Comparison of ENCODE assay signal across 8 mouse cellular contexts in the genomic region with DNA sequence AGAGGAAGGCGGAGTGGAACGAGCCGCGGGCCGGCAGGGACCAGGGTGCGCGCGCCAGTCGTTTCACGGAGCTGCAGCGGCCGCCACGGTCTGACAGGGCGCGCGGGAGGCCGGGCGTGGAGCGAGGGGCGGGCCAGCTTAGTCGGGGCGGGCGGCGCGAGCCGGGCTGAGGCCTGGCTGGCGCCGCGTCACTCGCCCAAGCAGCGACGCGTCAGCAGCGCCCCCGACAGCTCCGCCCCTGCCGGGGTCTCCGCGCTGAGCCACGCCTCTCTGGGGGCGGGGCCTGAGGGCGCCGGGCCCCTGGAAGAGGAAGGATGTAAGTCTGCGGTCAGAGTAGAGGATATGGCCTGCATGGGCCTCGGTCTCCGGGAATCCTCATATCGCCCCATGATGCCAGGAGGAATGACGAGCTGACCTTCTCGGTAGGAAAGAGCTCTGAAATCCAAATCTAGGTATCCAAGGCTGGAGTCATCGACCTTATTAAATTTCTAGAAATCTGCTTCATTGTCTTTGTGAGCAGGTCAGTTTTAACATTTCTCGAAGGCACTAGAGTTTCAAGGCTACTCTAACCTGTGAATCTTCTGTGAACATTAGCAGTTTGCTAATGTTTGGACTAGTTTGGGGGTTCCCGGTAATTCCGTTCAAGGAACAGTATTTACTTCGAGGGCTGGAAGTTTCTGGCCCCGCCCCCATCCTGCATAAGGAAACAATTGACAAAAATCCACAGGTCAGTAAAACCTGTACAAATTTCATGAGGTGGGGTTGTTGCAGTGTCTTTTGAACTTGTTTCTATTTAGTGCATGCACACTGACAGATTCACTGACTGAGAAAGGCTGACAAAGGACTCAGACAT. TPM values are rescaled to one million over a fixed set of nuclear protein-coding genes. Genes with fewer than 3 reads are reported as not detected.
DNase-seq lines count a peak whose midpoint lies in the region; ATAC-seq lines count a peak whose summit lies in the region.

A gene (minus strand): TSS at position 228 of the 853 bp plus-strand sequence.

- H3K9me3 ChIP-seq in hindbrain, embryonic 16.5 days (ENCODE audit: control insufficient read depth, low read length) = peaks cover 3% of the 10 kb centered on the region; the same call in 1 of the 2 replicates

- H3K9ac ChIP-seq in hindbrain, embryonic 16.5 days (ENCODE audit: low read depth, low read length) = peak within 1 kb of the TSS; percentile 94

- H3K79me2 ChIP-seq in macrophage (ENCODE audit: inconsistent target) = no peaks in the 10 kb centered on the region

- H3K4me3 ChIP-seq in hindbrain, embryonic 16.5 days (ENCODE audit: low read length) = peak within 1 kb of the TSS; percentile 92
- H3K4me3 ChIP-seq in macrophage (ENCODE audit: inconsistent target) = peak within 1 kb of the TSS; percentile 43

- peak; percentile 100 for ATAC-seq in hindbrain, embryonic 16.5 days

- peak within 1 kb of the TSS; percentile 83 for H3K27ac ChIP-seq in hindbrain, embryonic 16.5 days (ENCODE audit: low read depth, low read length)
- H3K27ac ChIP-seq in macrophage = peak within 1 kb of the TSS; percentile 58

- H3K4me2 ChIP-seq in hindbrain, embryonic 16.5 days (ENCODE audit: low read length) = peak within 1 kb of the TSS; percentile 84

- peak; percentile 90 for DNase-seq in T-cell, adult 2 months (ENCODE audit: low spot score)
- DNase-seq in cerebellum, postnatal 36 days = peak; percentile 83 to 92
- peak; percentile 92 for DNase-seq in gastrocnemius, adult 18-20 months (ENCODE audit: low spot score)
- DNase-seq in left cerebral cortex, adult 18-20 months (ENCODE audit: low spot score in 2 of 2) = peak; percentile 88 to 93
- DNase-seq in right cerebral cortex, adult 18-20 months = peak; percentile 95
- peak; percentile 55 for DNase-seq in urinary bladder, postnatal 10 days (ENCODE audit: low spot score)

- H3K36me3 ChIP-seq in hindbrain, embryonic 16.5 days (ENCODE audit: control insufficient read depth, insufficient read depth, low read length) = no peaks in the 10 kb centered on the region
- H3K36me3 ChIP-seq in macrophage (ENCODE audit: inconsistent target) = no peaks in the 10 kb centered on the region

- 5% methylated on average over 30 of the region's 55 CpGs for WGBS in hindbrain, embryonic 16.5 days
- 2% methylated on average over 55 of the region's 55 CpGs for WGBS in macrophage (ENCODE audit: missing documents)

- no peaks in the 10 kb centered on the region for H3K27me3 ChIP-seq in hindbrain, embryonic 16.5 days (replicated peaks; ENCODE audit: control insufficient read depth, insufficient read depth, low read length)

- H3K4me1 ChIP-seq in hindbrain, embryonic 16.5 days (ENCODE audit: control insufficient read depth, insufficient read depth, low read depth, low read length) = peaks cover 6% of the 10 kb centered on the region

RNA-seq across cellular contexts. Expression of the gene that starts here (rescaled TPM):
- total RNA-seq in gastrocnemius, adult 18-20 months (2021) = 1 to 10 TPM; 1.5 to 2.1 TPM
- polyA plus RNA-seq in hindbrain, embryonic 16.5 days (2015; fragmentation: Nextera tagmentation; extraction: Ambion mirVana) = 37.4 and 38.2 TPM in 2 replicates
- 10 to 100 TPM; 11.1 to 11.3 TPM for total RNA-seq in left cerebral cortex, adult 18-20 months (2021)
- total RNA-seq in macrophage (2018; cell fraction: chromatin; rRNA removed) = 10 to 100 TPM in 4 of 26 experiments, 1 to 10 TPM in 22; 4.5 to 12.7 (median 7.5) TPM
- 1 to 10 TPM; 1.8 to 4.9 (median 3.4) TPM for total RNA-seq in macrophage (2018; cell fraction: cytosol; rRNA removed)
- total RNA-seq in macrophage (2018; cell fraction: nucleus; rRNA removed) = 10 to 100 TPM in 1 of 26 experiments, 1 to 10 TPM in 25; 2.3 to 29.7 (median 6.0) TPM
- polyA plus RNA-seq in macrophage (2018) = 2.9 to 11.0 TPM (median 5.7 TPM) in 3 replicates

Comparison
In these comparisons a context has a peak if more than half of its experiments do, and no peak if none do; other contexts are left out.
1. Peak in every context shown above with its lines: DNase-seq, ATAC-seq, H3K4me3 ChIP-seq and H3K27ac ChIP-seq.